Mouse (Mus musculus) erythroblast, embryonic 14.5 days (primary cell): Measurements from ENCODE around the gene Cmtm2a.

ENCODE experiments used
- GATA1 ChIP-seq: IDR thresholded peaks from 2 replicates; pipeline ENCODE4 v1.6.1; 2012; ENCODE audit warnings: low read length, inconsistent platforms, mixed read lengths
- TAL1 ChIP-seq: IDR thresholded peaks from 3 replicates; pipeline ENCODE4 v1.6.1; 2012; ENCODE audit warnings: low read length, inconsistent platforms, mixed read lengths

- TF ChIP-seq GATA1: no peak
- TF ChIP-seq TAL1: no peak
These were observed 20.3 kb upstream of the Cmtm2a start for GRCm38 (mm10) chr8:104313311-104313710.
